Mouse (Mus musculus) 3134 (cell line): ENCODE data around the gene Tmem256.

Experiments used
- DNase-seq: peaks from one replicate; pipeline ENCODE4 v3.0.0-alpha.2; 2011; ENCODE audit warnings: low spot score; ENCODE audit not compliant: insufficient read length; ENCODE audit errors: extremely low read depth

Tmem256 gene

GRCm38 (mm10) chr11:69810280-69810679 lies 28.0 kb upstream of the Tmem256 start:
- DNase-seq, result no peak

DNA sequence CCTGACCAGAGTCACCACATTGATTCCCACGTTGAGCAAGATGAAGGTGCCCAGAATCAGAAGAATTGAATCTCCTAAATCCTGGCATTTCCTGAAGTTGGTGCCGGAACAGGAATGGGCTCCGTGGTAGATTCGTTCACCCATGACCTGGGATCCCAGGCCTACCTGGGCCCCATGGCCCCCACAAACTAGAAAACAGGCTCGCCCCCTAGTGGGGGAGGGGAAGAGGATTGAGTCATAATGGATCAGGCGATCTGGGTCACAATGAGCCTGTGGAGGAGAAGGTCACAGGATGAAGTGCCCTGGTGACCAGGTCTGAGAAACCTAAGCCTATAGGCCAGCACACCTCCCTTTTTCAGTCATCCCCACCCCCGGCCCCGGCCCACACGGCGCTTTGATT lies 23.2 kb upstream of the Tmem256 start, which contains the start of gene Gm39566:
Gene Gm39566, minus strand, starts transcription at position 144 of the 400 bp plus-strand sequence.
- no peak for DNase-seq

GRCm38 (mm10) chr11:69816520-69816919 lies 21.8 kb upstream of the Tmem256 start:
- no peak for DNase-seq

GRCm38 (mm10) chr11:69818365-69818764 lies 19.9 kb upstream of the Tmem256 start, which contains the start of gene Spem2:
Spem2 (minus strand) TSS chr11:69818465.
- no peak for DNase-seq

- DNase-seq, result peak; percentile 48
Measured at GRCm38 (mm10) chr11:69818871-69819270, 19.4 kb upstream of the Tmem256 start.

GRCm38 (mm10) chr11:69822080-69822479 lies 16.2 kb upstream of the Tmem256 start, which contains the start of gene Spem1:
Spem1 (minus strand) TSS chr11:69822180.
- no peak for DNase-seq

DNA sequence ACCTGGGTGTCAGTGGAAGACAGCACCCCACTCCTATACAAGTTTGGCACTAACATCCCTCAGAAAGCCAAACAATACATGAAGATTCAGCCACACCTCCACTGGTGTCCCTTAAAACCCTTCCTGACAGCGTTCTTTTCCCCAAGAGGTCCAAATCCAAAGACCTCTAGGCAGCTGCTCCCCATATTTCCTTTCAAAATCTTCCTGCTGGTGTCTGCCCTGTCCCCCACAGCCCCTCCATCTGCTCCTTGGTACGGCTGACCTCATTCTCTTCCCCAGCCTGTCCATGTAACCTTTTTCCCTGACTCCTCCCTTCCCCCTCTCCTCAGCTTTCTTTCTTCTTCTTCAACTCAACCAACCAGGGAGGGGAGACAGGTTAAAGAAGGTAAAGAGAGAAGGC lies 14.9 kb upstream of the Tmem256 start:
- DNase-seq, result no peak

DNA sequence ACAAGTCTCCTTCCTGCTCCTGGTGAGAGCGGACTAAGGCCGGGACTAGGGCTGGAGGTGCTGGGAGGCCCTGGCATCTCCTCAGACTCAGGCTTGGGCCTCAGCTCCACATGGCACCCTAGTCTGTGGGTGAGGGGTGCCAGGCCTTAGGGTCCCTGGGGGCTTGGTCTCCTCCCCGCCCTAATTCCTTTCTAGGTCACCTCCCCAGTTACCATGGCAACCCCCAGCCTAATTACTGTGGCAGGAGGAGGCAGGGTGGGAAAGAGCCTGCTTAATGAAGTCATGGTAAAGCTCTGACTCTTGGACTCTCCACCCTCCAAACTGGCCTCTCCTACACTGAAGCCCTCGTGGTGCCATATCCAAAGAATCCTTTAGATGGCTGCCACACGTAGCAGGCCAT lies 9.5 kb upstream of the Tmem256 start:
- no peak for DNase-seq

DNA sequence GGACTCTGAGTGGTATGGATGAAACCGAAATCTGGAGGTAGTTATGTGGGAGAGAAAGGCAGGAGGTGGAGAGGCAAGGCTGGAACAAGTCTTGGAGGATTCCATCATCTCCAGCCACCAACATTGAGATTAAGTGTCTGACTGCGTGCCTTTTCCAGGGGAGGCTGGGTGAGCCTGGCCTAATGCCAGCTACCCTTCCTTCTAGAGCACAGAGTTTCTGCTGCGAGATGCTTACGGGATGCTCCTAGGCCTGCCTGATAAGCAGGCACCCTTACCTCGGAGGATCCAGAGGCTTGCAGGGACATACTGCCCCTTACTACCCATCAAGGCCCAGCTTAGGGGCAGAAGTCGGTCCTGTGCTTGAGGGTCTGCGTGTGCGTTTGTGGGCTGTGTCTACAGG lies 4.8 kb upstream of the Tmem256 start:
- DNase-seq, result no peak

DNA sequence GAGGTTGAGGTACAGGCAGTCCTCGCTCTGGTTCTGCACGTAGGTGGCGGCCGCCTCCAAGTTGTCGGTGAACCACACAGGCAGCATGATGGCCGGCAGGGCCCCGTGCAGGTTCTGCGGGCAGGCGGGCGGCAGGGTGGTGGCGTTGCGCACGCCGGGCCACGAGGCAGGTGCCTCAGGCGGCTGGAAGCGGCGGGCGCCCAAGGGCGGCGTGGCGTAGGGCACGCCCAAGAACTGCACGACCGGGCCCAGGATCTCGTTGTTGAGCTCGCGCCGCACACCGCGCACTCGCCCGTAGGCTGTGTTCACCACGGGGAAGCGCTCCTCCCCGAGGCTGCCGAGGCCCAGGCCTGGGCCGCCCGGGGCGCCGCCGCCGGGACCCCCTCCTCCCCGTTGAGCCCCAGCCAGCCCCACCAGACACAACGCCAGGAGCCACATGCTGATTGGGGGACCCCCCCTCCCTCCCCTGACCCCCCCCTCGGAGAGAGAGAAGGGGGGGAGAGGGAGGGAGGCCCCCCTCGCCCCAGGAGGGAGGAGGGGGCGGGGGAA lies 4.2 kb upstream of the Tmem256 start:
- DNase-seq, result no peak

DNA sequence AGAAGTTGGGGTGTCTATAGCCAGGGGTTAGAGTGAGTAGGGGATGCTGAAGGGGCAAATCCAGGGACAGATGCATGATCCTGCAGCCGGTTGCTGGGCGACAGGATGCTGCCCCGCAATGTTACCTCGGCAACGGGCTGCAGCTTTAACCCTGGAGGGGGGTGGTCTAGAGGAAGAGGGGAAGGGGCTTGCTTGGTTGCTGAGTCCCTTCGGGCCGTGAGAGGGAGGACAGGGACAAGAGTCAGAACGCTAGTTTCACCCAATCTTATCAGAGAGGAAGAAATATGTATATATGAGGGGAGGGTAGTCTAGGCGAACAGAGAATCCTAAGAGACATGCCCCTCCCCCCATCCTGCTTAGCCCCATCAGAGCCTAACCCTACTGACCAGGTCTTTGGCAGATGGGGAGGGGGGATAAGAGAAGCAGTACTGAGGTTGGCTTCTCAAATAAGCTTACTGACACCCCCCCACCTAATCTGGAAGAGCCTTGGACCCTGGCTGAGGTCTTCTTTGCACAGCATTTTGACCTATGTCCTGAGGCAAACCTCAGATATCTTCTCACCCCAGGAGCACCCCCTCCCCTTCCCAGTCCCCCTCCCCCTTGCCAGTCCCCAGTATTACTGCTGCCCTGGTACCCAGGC lies 2.9 kb upstream of the Tmem256 start:
- no peak for DNase-seq

- no peak for DNase-seq
Measured at GRCm38 (mm10) chr11:69835966-69836335, 2.4 kb upstream of the Tmem256 start.

- DNase-seq, result no peak
Measured at GRCm38 (mm10) chr11:69836703-69837576, 1.4 kb upstream of the Tmem256 start.

DNA sequence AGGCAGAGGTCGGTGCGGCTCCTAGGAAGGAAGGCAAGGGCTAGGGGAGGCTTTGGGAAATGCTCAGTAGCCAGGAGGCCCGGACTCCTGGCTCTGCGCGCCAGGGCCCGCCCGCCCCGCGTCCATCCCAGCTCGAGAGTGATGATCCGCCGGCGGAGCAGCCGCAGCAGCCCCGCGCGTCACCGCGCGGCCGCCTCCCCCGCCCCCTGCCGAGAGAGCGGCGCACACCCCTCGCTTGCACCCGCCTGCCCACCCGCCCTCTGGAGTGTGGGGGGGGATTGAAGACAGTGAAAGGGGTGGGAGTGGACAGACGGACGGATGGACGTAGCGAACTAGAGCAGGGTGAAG lies 736 bp upstream of the Tmem256 start, which contains the start of gene Nlgn2:
Gene Nlgn2, minus strand, starts transcription at position 181 of the 348 bp plus-strand sequence.
- DNase-seq, result no peak

GRCm38 (mm10) chr11:69838714-69839104 lies 395 bp downstream of the Tmem256 start:
- DNase-seq, result no peak

- DNase-seq, result peak; percentile 92
Measured at GRCm38 (mm10) chr11:69846198-69846680, 7.9 kb downstream of the Tmem256 start, which contains the start of gene Plscr3. Plscr3 (plus strand) TSS chr11:69846376.

DNA sequence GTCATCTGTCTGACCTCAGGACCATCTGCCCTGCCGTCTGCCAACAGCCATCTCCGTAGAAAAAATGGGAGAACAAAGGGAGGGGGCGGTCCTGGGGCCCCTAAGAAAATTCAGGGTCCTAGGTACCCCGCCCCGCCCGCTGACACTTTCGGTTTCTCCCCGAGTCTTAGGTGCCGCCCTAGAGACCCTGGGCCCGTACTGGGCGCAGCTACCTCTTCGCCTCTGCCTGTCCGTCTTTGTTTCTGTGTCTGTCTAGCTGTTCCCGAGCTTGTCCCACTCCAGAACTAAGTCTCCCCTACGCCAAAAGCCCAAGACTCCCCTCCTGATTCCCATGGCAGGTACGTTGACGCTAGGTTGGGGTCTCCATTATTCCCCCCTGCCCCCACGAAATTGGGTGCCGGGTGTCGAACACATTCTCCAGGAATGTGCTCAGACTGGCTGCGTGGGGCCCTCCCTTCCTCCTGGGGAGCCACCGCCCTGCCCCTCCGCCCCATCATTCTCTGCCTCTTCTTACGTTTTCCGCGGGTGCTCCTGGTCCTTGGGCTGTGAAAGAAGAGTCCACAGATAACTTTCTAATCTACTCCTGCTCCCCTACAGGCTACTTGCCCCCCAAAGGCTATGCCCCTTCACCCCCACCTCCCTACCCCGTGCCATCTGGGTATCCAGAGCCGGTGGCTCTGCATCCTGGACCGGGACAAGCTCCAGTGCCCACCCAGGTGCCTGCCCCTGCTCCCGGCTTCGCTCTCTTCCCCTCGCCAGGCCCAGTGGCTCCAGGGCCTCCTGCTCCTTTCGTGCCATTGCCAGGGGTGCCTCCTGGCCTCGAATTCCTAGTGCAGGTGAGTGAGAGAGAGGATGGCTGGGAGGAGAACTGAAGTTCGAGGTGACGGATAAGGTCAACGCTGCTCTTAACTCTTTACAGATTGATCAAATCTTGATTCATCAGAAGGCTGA lies 8.7 kb downstream of the Tmem256 start:
- peak; percentile 47 for DNase-seq

- no peak for DNase-seq
Measured at GRCm38 (mm10) chr11:69848021-69848420, 9.7 kb downstream of the Tmem256 start.

DNA sequence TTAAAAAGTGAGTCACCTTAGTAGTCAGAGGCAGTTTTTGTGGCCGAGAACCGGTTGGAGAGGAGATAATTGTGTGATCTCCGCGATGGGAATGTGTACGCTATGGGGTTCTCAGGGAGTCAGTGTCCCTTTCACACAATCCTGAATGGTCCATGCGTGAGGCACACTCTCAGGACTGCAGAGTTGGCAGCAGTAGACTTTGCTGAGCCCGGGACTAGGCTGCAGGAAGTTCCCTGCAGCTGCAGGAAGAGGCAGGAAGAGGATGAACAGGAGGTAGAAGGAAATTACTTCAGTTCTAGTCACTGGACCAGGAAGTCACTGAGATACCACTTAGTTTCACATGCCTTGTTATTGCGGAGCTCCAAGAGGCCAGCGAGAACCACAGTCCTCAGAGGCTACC lies 10.8 kb downstream of the Tmem256 start:
- no peak for DNase-seq

DNA sequence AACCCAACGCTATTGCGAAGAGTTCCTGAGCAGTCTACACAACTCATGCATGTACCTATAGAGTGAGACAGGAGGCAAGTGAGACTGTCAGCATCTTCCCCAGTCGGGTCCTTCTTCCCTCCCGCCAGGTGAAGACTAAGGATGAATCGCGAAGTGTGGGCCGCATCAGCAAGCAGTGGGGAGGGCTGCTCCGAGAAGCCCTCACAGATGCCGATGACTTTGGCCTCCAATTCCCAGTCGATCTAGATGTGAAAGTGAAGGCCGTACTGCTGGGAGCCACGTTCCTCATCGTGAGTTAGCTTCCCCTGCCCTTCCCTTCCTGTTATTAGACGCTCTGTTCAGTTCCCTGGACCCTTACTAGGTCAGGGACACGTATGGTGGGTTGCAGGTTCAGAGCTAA lies 11.6 kb downstream of the Tmem256 start:
- DNase-seq, result no peak
